Mouse (Mus musculus) testis, adult 2 months (tissue): ENCODE measurements around the gene Ddx51.

Source experiments
- CTCF ChIP-seq: fragments of 200-500 bp; IDR thresholded peaks from 2 replicates; pipeline ENCODE4 v1.5.1; 2012; ENCODE audit warnings: low read depth, mild to moderate bottlenecking, inconsistent platforms, low read length, moderate library complexity; ENCODE audit not compliant: control insufficient read depth, insufficient read depth, insufficient replicate concordance
- POLR2A ChIP-seq: fragments of 200-500 bp; IDR thresholded peaks from 2 replicates; pipeline ENCODE4 v1.6.1; 2012; ENCODE audit warnings: low read depth, mild to moderate bottlenecking, inconsistent platforms, low read length, moderate library complexity; ENCODE audit not compliant: control insufficient read depth

DNA sequence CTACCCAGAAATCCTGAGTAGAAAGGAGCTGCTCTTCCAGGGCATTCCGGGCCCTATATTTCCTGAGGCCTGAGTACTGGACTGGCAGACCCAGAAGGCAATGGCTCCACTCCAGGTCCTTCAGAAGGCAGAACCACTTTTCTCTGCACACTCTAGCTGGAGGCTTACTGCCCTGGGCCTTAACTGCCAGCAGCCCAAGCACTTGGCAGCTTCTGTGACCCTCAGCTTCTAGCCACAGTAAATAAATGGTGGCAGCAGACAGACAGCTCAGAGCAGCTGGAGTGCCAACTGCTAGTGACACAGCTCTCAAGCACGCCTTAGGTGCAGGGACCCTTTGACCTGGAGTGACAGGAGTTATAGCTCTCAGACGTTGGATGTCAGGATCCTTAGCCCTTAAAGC, 45.5 kb upstream of the Ddx51 start:
- no peak for TF ChIP-seq CTCF
- no peak for TF ChIP-seq POLR2A
